Mouse (Mus musculus) olfactory bulb, adult 2 months (tissue): ENCODE results near the gene Lgr5. TPM values are rescaled to one million over a fixed set of nuclear protein-coding genes. Genes with fewer than 3 reads are reported as not detected.

ENCODE experiments used
- H3K27ac ChIP-seq: fragments of 200-500 bp; 2 replicates; pipeline ENCODE4 v1.5.1; 2012; ENCODE audit warnings: low read depth, low read length; ENCODE audit not compliant: insufficient read depth
- H3K4me1 ChIP-seq: fragments of 200-500 bp; 2 replicates; pipeline ENCODE4 v1.6.1; 2012; ENCODE audit warnings: low read length; ENCODE audit not compliant: control insufficient read depth, insufficient read depth
- H3K4me3 ChIP-seq: fragments of 200-500 bp; 2 replicates; pipeline ENCODE4 v1.5.1; 2012; ENCODE audit warnings: mild to moderate bottlenecking, low read depth, low read length, moderate library complexity; ENCODE audit not compliant: insufficient read depth
- CTCF ChIP-seq: fragments of 200-500 bp; IDR thresholded peaks from 2 replicates; pipeline ENCODE4 v1.5.1; 2012; ENCODE audit warnings: low read depth, mild to moderate bottlenecking, low read length, moderate library complexity; ENCODE audit not compliant: insufficient read depth
- POLR2A ChIP-seq: fragments of 200-500 bp; IDR thresholded peaks from 2 replicates; pipeline ENCODE4 v1.6.1; 2012; ENCODE audit warnings: mild to moderate bottlenecking, low read depth, low read length, moderate library complexity; ENCODE audit not compliant: insufficient read depth
- WGBS: fragments of 180-500 bp; shearing (Covaris S2); methylation state at CpG from one replicate; pipeline ENCODE4 v1.1.7; 2018; 5-methylcytosine and 5-hydroxymethylcytosine counted together
- polyA plus RNA-seq: library from polyadenylated mRNA; stranded (reverse); fragments of >200 nt; gene quantifications from 2 replicates; pipeline ENCODE4 v1.2.4, GENCODE M21; 2012; ENCODE audit warnings: low replicate concordance; ENCODE audit not compliant: missing spikeins, insufficient read depth, insufficient read length

Gene Lgr5
- polyA plus RNA-seq, 1 experiment, result not detected

DNA sequence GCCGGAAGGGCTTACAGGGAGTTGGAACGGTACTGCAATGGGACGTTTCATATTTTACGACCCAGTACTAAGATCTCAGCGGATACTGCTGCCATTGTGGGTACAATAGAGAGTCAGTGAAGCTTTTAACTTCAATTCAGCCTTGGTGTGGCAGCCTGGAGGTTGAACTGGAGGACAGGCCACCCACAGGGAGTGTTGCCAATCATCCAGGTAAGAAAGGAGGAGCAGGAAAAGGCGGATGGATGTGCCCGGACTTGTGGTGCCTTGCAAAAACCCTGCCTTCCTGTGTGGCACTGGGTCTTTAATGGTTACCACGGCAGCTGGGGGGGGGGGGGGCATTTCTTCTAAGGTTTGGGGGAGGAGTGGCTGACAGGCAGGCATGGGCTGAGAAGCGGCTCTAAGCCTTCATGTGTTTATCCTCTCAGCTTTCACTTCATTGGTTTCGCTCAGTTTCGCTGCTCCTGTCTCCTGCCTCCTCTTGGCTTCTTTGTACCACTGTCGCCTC, 30.8 kb downstream of the Lgr5 start:
- whole genome bisulfite sequencing, result 31% methylated on average over 12 of the region's 12 CpGs
- peaks cover 6% of the 10 kb centered on the region; the same call in 1 of the 2 replicates for H3K4me1 ChIP-seq
- no peak overlapping the region for H3K4me3 ChIP-seq
- H3K27ac ChIP-seq, result 0 out of 2 replicates have a peak overlapping the region, but pooled peaks have one; percentile 56
- TF ChIP-seq CTCF (no peak), POLR2A (no peak)

DNA sequence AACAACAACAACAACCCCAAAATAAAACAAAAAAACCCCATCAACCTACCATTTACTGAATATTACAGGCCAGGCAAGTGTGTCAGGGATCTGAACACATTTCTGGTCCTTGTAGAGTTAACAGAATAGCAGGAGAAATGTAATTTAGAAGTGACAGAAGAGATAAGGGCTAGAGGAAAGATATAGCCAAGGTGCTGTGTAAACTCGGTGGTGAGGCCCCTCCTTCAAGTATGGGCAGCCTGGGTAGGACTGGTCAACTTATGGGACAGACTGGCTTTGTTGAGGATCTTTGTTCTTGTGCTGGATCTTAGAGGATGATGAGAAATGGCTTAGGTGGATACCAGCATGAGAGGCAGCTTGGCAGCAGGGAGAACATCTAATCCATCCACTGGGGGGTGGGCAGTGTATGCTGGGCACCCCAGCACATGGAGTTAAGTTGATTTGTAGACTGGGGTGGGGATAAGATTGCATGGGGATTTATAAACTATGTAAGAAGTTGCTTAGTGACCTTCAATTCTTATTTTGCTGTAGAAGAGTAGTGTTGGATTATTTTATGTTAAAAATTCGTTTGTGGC, 32.3 kb downstream of the Lgr5 start:
- no peak overlapping the region for H3K4me3 ChIP-seq
- 38% methylated on average over 2 of the region's 2 CpGs for WGBS
- H3K27ac ChIP-seq, result no peak overlapping the region
- H3K4me1 ChIP-seq, result peaks cover 7% of the 10 kb centered on the region
- TF ChIP-seq POLR2A, result no peak

DNA sequence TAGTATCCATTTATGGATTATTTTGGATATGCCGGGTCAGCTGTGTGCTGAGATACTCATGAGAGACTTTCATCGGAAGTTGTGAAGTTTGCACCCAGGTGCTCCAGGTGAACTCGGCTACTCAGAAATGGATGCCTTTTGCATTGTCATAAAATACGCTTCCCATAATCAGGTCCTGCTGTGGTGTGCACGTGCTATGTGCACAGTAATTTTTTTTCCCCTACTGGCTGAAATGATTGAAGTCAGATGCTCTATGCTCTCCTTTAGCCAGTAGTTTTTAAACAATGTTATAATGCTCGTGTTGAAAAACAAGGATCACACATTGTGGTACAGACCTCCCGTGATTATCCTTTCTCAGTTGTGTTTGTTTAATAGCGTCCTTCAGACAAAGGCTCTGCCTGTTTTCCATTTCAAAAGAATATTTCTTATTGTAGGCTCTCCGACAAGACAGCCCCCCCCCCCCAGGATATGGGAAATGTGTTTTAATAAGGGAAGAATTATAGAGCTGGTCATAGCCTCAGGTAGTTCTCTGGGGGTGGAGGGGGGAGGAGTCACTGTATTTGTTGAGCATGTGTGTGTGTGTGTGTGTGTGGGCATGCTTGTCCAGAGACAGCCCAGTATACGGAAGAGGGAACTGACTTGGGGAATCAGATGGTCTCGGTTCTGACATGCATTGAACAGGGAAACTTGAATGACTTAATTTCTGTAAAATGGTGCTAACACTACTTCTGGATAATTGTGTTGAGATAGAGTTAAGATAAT, 34.0 kb downstream of the Lgr5 start:
- H3K27ac ChIP-seq, result no peak overlapping the region
- no peak overlapping the region for H3K4me3 ChIP-seq
- peaks cover 9% of the 10 kb centered on the region for H3K4me1 ChIP-seq
- TF ChIP-seq POLR2A, result no peak
- TF ChIP-seq CTCF, result no peak
- WGBS, result 63% methylated on average over 11 of the region's 11 CpGs

DNA sequence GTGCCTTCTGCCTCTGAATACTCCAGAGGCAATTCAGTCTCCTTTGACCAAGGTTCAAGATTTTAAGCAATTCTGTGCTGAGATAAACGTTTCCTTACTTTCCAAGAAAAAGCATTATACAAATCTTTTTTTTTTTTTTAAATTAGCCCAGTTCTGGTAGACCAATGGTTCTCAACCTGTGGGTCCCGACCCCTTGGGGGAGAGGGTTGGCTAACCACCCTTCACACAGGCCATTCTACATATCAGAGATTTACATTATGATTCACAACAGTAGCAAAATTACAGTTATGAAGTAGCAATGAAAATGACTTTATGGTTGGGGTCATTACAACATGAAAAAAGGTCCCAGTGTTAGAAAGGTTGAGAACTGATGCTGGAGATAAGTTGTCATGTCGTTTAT, 36.5 kb downstream of the Lgr5 start:
- TF ChIP-seq CTCF (no peak), POLR2A (no peak)
- Histone ChIP-seq H3K4me1 (peaks cover 5% of the 10 kb centered on the region), H3K4me3 (no peak overlapping the region), H3K27ac (0 out of 2 replicates have a peak overlapping the region, but pooled peaks have one; percentile 37)
- WGBS, result 77% methylated on average over 3 of the region's 3 CpGs

DNA sequence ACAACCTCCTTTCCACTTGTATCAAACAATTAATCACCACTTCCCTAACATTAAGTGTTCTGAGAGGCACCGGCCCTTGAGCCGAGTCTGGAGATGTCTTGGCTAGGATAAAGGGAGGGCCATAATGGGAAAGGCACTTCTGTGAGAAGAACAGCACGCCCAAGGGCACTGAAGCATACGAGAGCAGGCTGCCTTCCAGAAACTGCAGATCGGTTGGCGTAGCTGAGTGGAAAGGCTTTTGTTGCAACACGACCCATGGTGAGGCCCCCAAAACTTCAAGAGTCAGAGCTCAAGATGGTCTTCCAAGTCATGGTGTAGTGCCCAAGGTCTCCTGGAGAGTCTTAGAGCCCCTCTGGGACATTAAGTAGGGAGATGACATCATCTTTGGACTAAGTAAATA, 37.3 kb downstream of the Lgr5 start:
- TF ChIP-seq CTCF (no peak), POLR2A (no peak)
- Histone ChIP-seq H3K27ac (peak overlapping the region; percentile 59; the same call in 1 of the 2 replicates), H3K4me1 (peaks cover 5% of the 10 kb centered on the region), H3K4me3 (no peak overlapping the region)
- WGBS, result 32% methylated on average over 7 of the region's 7 CpGs

DNA sequence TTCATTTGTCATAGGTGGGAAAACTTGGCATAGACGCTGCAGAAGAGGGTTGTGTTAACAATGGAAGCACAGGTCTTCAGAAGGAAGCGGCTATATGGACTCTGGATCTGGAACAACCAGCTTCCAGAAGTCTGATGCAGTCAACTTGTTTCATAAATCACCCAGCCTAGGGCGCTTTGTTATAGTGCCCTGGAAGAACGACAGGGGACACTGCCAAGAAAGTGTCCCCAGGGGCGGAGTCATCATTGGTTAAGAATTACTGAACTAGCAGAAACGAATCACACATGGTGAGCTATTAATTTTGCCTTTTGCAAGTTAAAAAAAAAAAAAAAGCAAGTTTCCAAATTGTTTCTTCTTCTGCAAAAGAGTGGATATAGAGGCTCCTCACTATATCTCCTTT, 44.7 kb downstream of the Lgr5 start:
- WGBS, result 75% methylated on average over 6 of the region's 6 CpGs
- Histone ChIP-seq H3K4me3 (no peak overlapping the region), H3K27ac (no peak overlapping the region), H3K4me1 (peaks cover 2% of the 10 kb centered on the region; the same call in 1 of the 2 replicates)
- TF ChIP-seq POLR2A, result no peak
- TF ChIP-seq CTCF, result no peak

DNA sequence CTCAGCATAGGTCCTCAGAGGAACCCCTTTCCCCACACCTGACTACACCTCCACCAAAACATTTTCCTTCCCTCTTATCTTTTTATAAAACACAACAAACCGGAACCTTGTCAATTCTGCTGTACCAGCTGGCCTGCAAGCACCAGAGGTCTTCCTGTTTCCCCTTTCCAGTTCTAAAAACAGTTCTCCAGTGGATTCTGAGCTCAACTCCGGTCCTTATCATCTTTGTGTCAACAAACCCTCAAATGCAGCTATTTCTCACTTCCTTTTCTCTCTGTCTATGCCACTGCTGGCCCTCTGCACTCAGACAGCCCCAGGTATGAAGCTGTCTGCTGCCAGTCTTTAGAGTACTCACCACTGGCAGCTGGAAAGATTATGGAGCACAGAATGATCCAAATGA, 56.8 kb downstream of the Lgr5 start:
- WGBS, result 61% methylated on average over 2 of the region's 2 CpGs
- Histone ChIP-seq H3K4me3 (no peak overlapping the region), H3K27ac (no peak overlapping the region), H3K4me1 (peaks cover 2% of the 10 kb centered on the region; the same call in 1 of the 2 replicates)
- TF ChIP-seq CTCF (no peak), POLR2A (no peak)

DNA sequence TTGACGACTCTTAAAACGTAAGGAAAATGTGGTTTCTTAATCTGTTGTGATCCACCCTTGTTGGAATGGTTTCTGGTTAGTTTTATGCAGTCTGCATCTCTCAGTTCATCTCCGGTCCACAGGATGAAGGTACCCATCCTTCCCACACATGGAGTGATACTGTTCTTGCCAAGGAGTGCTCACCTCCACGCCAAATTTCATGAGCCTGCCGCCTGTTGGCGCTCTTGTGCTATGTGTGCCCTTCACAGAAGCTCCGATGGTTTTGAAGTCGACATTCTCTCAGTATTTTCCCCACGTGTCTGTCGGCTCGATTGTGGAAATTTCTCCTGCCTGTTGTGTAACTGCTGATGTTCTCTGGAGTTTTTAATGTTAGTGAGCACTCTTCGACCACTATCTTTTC, 57.8 kb downstream of the Lgr5 start:
- H3K4me3 ChIP-seq, result no peak overlapping the region
- H3K27ac ChIP-seq, result no peak overlapping the region
- TF ChIP-seq CTCF (no peak), POLR2A (no peak)
- 81% methylated on average over 12 of the region's 12 CpGs for WGBS
- peaks cover 2% of the 10 kb centered on the region; the same call in 1 of the 2 replicates for H3K4me1 ChIP-seq

DNA sequence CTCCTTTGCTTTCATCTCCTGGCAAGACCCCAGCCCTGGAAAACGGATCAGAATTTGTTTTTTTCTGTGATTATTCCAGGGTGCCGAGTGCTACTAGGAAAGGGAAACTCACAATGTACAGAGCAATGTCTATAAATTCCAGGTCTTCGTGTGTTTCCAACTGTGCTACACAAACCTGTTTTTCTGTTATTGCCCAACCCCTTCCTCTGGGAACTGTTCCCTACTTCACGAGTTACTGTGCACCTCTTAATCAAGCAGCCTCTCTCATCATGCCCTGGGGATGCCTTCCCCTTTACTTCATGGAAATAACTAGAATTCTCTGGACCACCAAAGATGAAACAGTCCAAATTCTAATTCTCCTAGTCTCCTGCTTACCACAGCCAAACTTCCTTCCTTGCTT, 58.7 kb downstream of the Lgr5 start:
- TF ChIP-seq CTCF, result no peak
- TF ChIP-seq POLR2A, result no peak
- WGBS, result 62% methylated on average over 4 of the region's 4 CpGs

DNA sequence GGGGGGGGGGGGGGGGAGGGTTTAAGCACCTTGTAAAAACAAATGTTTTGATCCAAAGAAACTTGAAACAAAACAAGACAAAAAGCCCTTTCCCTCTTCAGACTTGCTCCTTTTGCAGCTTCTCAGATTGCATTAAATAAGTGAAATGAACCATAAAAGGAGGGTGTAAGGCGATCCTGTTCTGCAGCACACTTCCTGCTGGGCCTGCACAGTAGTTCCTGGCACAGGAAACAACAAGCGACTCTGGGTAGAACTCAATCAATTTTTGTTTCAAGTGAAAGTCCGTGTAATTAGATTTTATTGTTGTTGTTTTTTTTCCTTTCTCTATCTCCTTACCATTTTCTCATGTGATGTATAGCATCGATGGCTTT, 66.5 kb downstream of the Lgr5 start:
- H3K4me1 ChIP-seq, result peaks cover 2% of the 10 kb centered on the region; the same call in 1 of the 2 replicates
- no peak overlapping the region for H3K4me3 ChIP-seq
- TF ChIP-seq POLR2A, result no peak
- no peak for TF ChIP-seq CTCF
- 26% methylated on average over 4 of the region's 4 CpGs for WGBS
- no peak overlapping the region for H3K27ac ChIP-seq

More for the DNA sequence above, 58.7 kb downstream of the Lgr5 start:
- H3K4me3 ChIP-seq, result no peak overlapping the region
- peaks cover 2% of the 10 kb centered on the region; the same call in 1 of the 2 replicates for H3K4me1 ChIP-seq
- no peak overlapping the region for H3K27ac ChIP-seq
